ENCODE assay signal across 8 mouse cellular contexts in the genomic region with DNA sequence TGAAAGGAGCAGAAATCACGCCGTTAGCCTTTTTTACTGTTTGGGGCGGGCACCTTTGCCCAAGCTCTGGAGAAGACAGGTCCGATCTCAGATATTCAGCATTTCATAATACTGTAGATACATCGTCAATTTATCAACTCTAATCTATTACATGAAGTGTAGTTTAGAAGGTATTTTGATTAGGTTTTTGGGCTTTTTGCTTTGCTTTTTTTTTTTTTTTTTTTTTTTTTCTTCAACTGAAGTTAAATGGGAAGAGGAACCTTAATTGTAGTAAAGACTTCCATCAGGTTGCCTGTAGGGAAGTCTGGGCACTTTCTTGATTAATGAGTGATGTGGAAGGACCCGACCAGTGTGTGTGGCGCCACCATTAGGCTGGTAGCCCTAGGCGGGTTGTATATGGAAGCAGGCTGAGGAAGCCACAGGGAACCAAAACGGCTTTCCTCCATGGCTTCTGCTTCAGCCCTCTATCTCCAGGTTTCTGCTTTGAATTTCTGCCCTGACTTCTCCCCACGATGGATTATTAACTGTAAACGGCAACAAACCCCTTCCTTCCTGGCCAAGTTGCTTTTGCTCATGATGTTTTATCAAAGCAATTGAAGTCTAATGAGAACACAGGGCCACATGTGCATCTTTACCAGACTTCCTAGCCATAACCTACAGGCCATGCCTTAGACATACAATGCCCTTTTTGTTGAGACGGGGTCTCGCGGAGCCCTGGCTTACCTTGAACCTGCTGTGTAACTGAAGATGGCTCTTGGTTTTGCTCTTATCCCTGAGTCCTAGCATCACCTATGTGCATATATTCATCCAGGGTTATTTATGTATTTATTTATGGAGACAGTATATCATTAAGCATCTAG. TPM values are rescaled to one million over a fixed set of nuclear protein-coding genes. Genes with fewer than 3 reads are reported as not detected.
A peak's percentile ranks its signal among the peaks of the same experiment; 100 is the strongest.
DNase-seq lines count a peak whose midpoint lies in the region; ATAC-seq lines count a peak whose summit lies in the region.

No protein-coding gene starts in this region.

- no peaks in the 10 kb centered on the region for H3K9me3 ChIP-seq in limb, embryonic 11.5 days (ENCODE audit: control insufficient read depth, low read length)
- H3K9me3 ChIP-seq in midbrain, embryonic 16.5 days (replicated peaks; ENCODE audit: control insufficient read depth, low read length, poor library complexity, severe bottlenecking) = no peaks in the 10 kb centered on the region

- H3K4me1 ChIP-seq in limb, embryonic 11.5 days (ENCODE audit: control insufficient read depth, insufficient read depth, low read length) = no peaks in the 10 kb centered on the region; the same call in 1 of the 2 replicates
- peaks cover 17% of the 10 kb centered on the region for H3K4me1 ChIP-seq in midbrain, embryonic 16.5 days (ENCODE audit: control insufficient read depth, insufficient read depth, low read length)

- DNase-seq in urinary bladder, postnatal 25 days (ENCODE audit: low spot score) = peak; percentile 9
- no peak for DNase-seq in urinary bladder, postnatal 4 days (ENCODE audit: low spot score in 2 of 2)
- DNase-seq in embryo, embryonic 11 days = peak; percentile 19
- peak; percentile 23 for DNase-seq in heart, postnatal 4 days
- DNase-seq in limb, embryonic 11.5 days (ENCODE audit: low spot score) = peak; percentile 47
- no peak for DNase-seq in right cerebral cortex, postnatal 4 days

- no peaks in the 10 kb centered on the region for H3K36me3 ChIP-seq in limb, embryonic 11.5 days (ENCODE audit: control insufficient read depth, insufficient read depth, low read length)
- no peaks in the 10 kb centered on the region for H3K36me3 ChIP-seq in midbrain, embryonic 16.5 days (ENCODE audit: control insufficient read depth, insufficient read depth, low read length)

- H3K4me2 ChIP-seq in limb, embryonic 11.5 days (ENCODE audit: low read depth, severe bottlenecking) = peak overlapping the region; percentile 97
- H3K4me2 ChIP-seq in midbrain, embryonic 16.5 days (ENCODE audit: low read length) = peak overlapping the region; percentile 84

- H3K27me3 ChIP-seq in limb, embryonic 11.5 days (ENCODE audit: control insufficient read depth, insufficient read depth, low read length) = no peaks in the 10 kb centered on the region
- H3K27me3 ChIP-seq in midbrain, embryonic 16.5 days (ENCODE audit: control insufficient read depth, insufficient read depth, low read depth, low read length) = no peaks in the 10 kb centered on the region

- peak overlapping the region; percentile 76 for H3K9ac ChIP-seq in limb, embryonic 11.5 days (ENCODE audit: low read length)
- peak overlapping the region; percentile 80 for H3K9ac ChIP-seq in midbrain, embryonic 16.5 days (ENCODE audit: low read depth, low read length)

- H3K27ac ChIP-seq in limb, embryonic 11.5 days (replicated peaks; ENCODE audit: low read depth, low read length) = no peak overlapping the region
- H3K27ac ChIP-seq in midbrain, embryonic 16.5 days (ENCODE audit: low read length) = peak overlapping the region; percentile 95

- WGBS in limb, embryonic 11.5 days = 29% methylated on average over 14 of the region's 14 CpGs
- WGBS in midbrain, embryonic 16.5 days = 27% methylated on average over 14 of the region's 14 CpGs

- peak overlapping the region; percentile 83 for H3K4me3 ChIP-seq in limb, embryonic 11.5 days (ENCODE audit: low read depth, low read length)
- peak overlapping the region; percentile 96 for H3K4me3 ChIP-seq in midbrain, embryonic 16.5 days (ENCODE audit: low read depth, low read length)

- no peak for ATAC-seq in limb, embryonic 11.5 days (ENCODE audit: insufficient number of reproducible peaks, low FRiP score, low TSS enrichment, low read depth)
- no peak for ATAC-seq in midbrain, embryonic 16.5 days
- no peak; the same call in 1 of the 2 replicates for ATAC-seq in megakaryocyte progenitor cell, adult 5-6 weeks (replicated peaks; ENCODE audit: poor library complexity)

RNA-seq across cellular contexts. Expression of a gene that starts 1.0 kb away (rescaled TPM):
- total RNA-seq in heart, postnatal 4 days (2021) = 10 to 100 TPM; 19.6 to 22.2 TPM
- polyA plus RNA-seq in limb, embryonic 11.5 days (2014; fragmentation: Nextera tagmentation; extraction: Ambion mirVana) = 37.4 and 38.5 TPM in 2 replicates
- 41.8 and 43.5 TPM in 2 replicates for polyA plus RNA-seq in midbrain, embryonic 16.5 days (2015; fragmentation: Nextera tagmentation; extraction: Ambion mirVana)
- total RNA-seq in megakaryocyte progenitor cell, adult 5-6 weeks (2015) = 19.3 and 23.8 TPM in 2 replicates
- 21.5 and 26.7 TPM in 2 replicates for total RNA-seq in megakaryocyte progenitor cell, adult 5-6 weeks (2017)

RNA-seq across cellular contexts. Expression of a gene that starts 58.0 kb away (rescaled TPM):
- 1 to 10 TPM; 7.2 to 9.0 TPM for total RNA-seq in heart, postnatal 4 days (2021)
- polyA plus RNA-seq in limb, embryonic 11.5 days (2014; fragmentation: Nextera tagmentation; extraction: Ambion mirVana) = 24.4 and 27.6 TPM in 2 replicates
- polyA plus RNA-seq in midbrain, embryonic 16.5 days (2015; fragmentation: Nextera tagmentation; extraction: Ambion mirVana) = 25.1 and 27.7 TPM in 2 replicates
- 2.8 and 3.5 TPM in 2 replicates for total RNA-seq in megakaryocyte progenitor cell, adult 5-6 weeks (2015)
- total RNA-seq in megakaryocyte progenitor cell, adult 5-6 weeks (2017) = 4.7 and 6.5 TPM in 2 replicates

Comparison
In these comparisons a context has a peak if more than half of its experiments do, and no peak if none do; other contexts are left out.
1. DNase-seq: peak in urinary bladder, postnatal 25 days (single experiment), embryo, embryonic 11 days (single experiment), heart, postnatal 4 days (single experiment) and limb, embryonic 11.5 days (single experiment); none in urinary bladder, postnatal 4 days (0 of 2) and right cerebral cortex, postnatal 4 days (single experiment).